Comparison of ENCODE assay signal across 10 mouse cellular contexts in the genomic region with DNA sequence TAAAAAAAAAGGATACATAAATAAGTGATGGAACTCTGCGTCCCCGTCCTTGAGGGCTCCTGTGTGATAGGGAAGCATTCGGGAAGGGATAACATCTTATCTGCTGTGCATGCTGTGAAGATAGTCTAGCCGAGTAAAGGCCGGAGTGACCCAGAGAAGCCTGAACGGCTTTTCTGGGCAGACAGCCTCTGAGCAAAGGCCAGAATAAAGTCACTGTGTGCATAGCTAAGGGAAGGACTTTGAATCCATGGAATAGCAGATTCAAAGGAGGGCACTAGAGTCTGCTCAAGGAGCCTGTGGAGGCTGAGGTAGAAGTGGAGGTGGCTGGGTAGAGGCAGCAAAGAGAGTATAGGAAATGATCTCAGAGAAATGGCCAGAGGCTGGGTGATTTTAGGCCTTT. TPM values are rescaled to one million over a fixed set of nuclear protein-coding genes. Genes with fewer than 3 reads are reported as not detected.
DNase-seq lines count a peak whose midpoint lies in the region; ATAC-seq and TF ChIP-seq lines count a peak whose summit lies in the region.
"Had no signal": no experiment of that assay in that cellular context is flagged by ENCODE, and none has a peak within 500 bp of the region (broad histone marks: within the 10 kb centered on the region; RNA-seq: fewer than 3 reads in every experiment).

No protein-coding gene starts in this region.

- peak overlapping the region; percentile 68; the same call in 1 of the 2 replicates for H3K27ac ChIP-seq in hindbrain, embryonic 15.5 days (replicated peaks)
- no peak overlapping the region for H3K27ac ChIP-seq in hindbrain, embryonic 11.5 days (ENCODE audit: low read depth, low read length)
- H3K27ac ChIP-seq in thymus, adult 2 months (ENCODE audit: control insufficient read depth, insufficient read depth, low read length), result 0 out of 2 replicates have a peak overlapping the region, but pooled peaks have one; percentile 8
- H3K27ac ChIP-seq: liver, embryonic 14.5 days; midbrain, embryonic 13.5 days had no signal

- no peak for DNase-seq in hindbrain, embryonic 11.5 days (ENCODE audit: low spot score)
- no peak for DNase-seq in thymus, adult 2 months
- no peak for DNase-seq in thymus, postnatal 25 days
- peak; percentile 30 for DNase-seq in kidney, postnatal 14 days
- DNase-seq in yolk sac, embryonic 10.5 days (ENCODE audit: low spot score), result peak; percentile 53
- no peak for DNase-seq in frontal cortex, postnatal 36 days (ENCODE audit: low spot score in 2 of 2)

- WGBS in hindbrain, embryonic 15.5 days, result 92% methylated on average over 6 of the region's 6 CpGs
- WGBS in hindbrain, embryonic 11.5 days, result 92% methylated on average over 6 of the region's 6 CpGs
- 97% methylated on average over 6 of the region's 6 CpGs for WGBS in thymus, adult 2 months

- no peak for ATAC-seq in hindbrain, embryonic 15.5 days (ENCODE audit: low FRiP score, low read depth)
- ATAC-seq in hindbrain, embryonic 11.5 days (ENCODE audit: low FRiP score), result no peak
- no peak for ATAC-seq in cerebellum, adult (ENCODE audit: insufficient number of reproducible peaks, low FRiP score, low TSS enrichment)
- ATAC-seq: midbrain, embryonic 13.5 days had no signal

- no peaks in the 10 kb centered on the region for H3K9me3 ChIP-seq in hindbrain, embryonic 15.5 days
- no peaks in the 10 kb centered on the region for H3K9me3 ChIP-seq in hindbrain, embryonic 11.5 days (ENCODE audit: control insufficient read depth, low read length)
- H3K9me3 ChIP-seq: midbrain, embryonic 13.5 days had no signal

- no peaks in the 10 kb centered on the region for H3K27me3 ChIP-seq in hindbrain, embryonic 15.5 days
- no peaks in the 10 kb centered on the region for H3K27me3 ChIP-seq in hindbrain, embryonic 11.5 days (ENCODE audit: control insufficient read depth, insufficient read depth, low read length)
- no peaks in the 10 kb centered on the region for H3K27me3 ChIP-seq in thymus, adult 2 months (ENCODE audit: control insufficient read depth, insufficient read depth, low read length)
- H3K27me3 ChIP-seq: midbrain, embryonic 13.5 days had no signal

- peaks cover 11% of the 10 kb centered on the region; the same call in 1 of the 2 replicates for H3K36me3 ChIP-seq in hindbrain, embryonic 15.5 days
- H3K36me3 ChIP-seq in hindbrain, embryonic 11.5 days (ENCODE audit: control insufficient read depth, insufficient read depth, low read length), result no peaks in the 10 kb centered on the region
- H3K36me3 ChIP-seq in thymus, adult 2 months (ENCODE audit: control insufficient read depth, insufficient read depth, low read length), result no peaks in the 10 kb centered on the region

- TF ChIP-seq CTCF in thymus, adult 2 months (IDR thresholded peaks at IDR 0.05; ENCODE audit: borderline replicate concordance, control insufficient read depth, extremely low read depth, insufficient read depth, low read length, poor library complexity), result no peak

- H3K4me3 ChIP-seq in hindbrain, embryonic 15.5 days, result no peak overlapping the region
- H3K4me3 ChIP-seq in hindbrain, embryonic 11.5 days (ENCODE audit: low read depth, low read length), result no peak overlapping the region
- H3K4me3 ChIP-seq in thymus, adult 2 months (ENCODE audit: control insufficient read depth, insufficient read depth, low read length), result no peak overlapping the region
- H3K4me3 ChIP-seq: midbrain, embryonic 13.5 days had no signal

- no peak overlapping the region for H3K9ac ChIP-seq in hindbrain, embryonic 15.5 days
- no peak overlapping the region for H3K9ac ChIP-seq in hindbrain, embryonic 11.5 days (ENCODE audit: low read depth, low read length)
- H3K9ac ChIP-seq: liver, embryonic 14.5 days; midbrain, embryonic 13.5 days had no signal

- TF ChIP-seq POLR2A in thymus, adult 2 months (IDR thresholded peaks at IDR 0.05; ENCODE audit: control insufficient read depth, extremely low read depth, insufficient read depth, low read length, poor library complexity), result no peak

- H3K4me2 ChIP-seq in hindbrain, embryonic 15.5 days, result no peak overlapping the region
- H3K4me2 ChIP-seq in hindbrain, embryonic 11.5 days (replicated peaks; ENCODE audit: low read depth, low read length), result no peak overlapping the region
- H3K4me2 ChIP-seq: midbrain, embryonic 13.5 days had no signal

- peaks cover 6% of the 10 kb centered on the region; the same call in 1 of the 2 replicates for H3K4me1 ChIP-seq in hindbrain, embryonic 15.5 days (replicated peaks)
- H3K4me1 ChIP-seq in hindbrain, embryonic 11.5 days (replicated peaks; ENCODE audit: control insufficient read depth, insufficient read depth, low read length), result no peaks in the 10 kb centered on the region
- no peaks in the 10 kb centered on the region for H3K4me1 ChIP-seq in thymus, adult 2 months (replicated peaks; ENCODE audit: control insufficient read depth, insufficient read depth, low read length)

RNA-seq across cellular contexts. Expression of gene Mapkbp1, which starts 22.3 kb away (rescaled TPM):
- 7.2 and 9.8 TPM in 2 replicates for polyA plus RNA-seq in hindbrain, embryonic 15.5 days (2015; fragmentation: Nextera tagmentation; extraction: Ambion mirVana)
- polyA plus RNA-seq in hindbrain, embryonic 11.5 days (2014; fragmentation: Nextera tagmentation; extraction: Ambion mirVana), result 3.2 and 4.4 TPM in 2 replicates
- 15.5 and 15.7 TPM in 2 replicates for polyA plus RNA-seq in thymus, adult 2 months (2012; rRNA removed)

RNA-seq across cellular contexts. Expression of gene Jmjd7, which starts 32.4 kb away (rescaled TPM):
- polyA plus RNA-seq in hindbrain, embryonic 15.5 days (2015; fragmentation: Nextera tagmentation; extraction: Ambion mirVana), result 18.2 and 19.5 TPM in 2 replicates
- 22.2 and 25.4 TPM in 2 replicates for polyA plus RNA-seq in hindbrain, embryonic 11.5 days (2014; fragmentation: Nextera tagmentation; extraction: Ambion mirVana)
- polyA plus RNA-seq in thymus, adult 2 months (2012; rRNA removed), result 13.9 and 15.5 TPM in 2 replicates

RNA-seq across cellular contexts. Expression of gene Gm28042, which starts 32.5 kb away (rescaled TPM):
- 4.8 and 6.1 TPM in 2 replicates for polyA plus RNA-seq in hindbrain, embryonic 15.5 days (2015; fragmentation: Nextera tagmentation; extraction: Ambion mirVana)
- polyA plus RNA-seq in hindbrain, embryonic 11.5 days (2014; fragmentation: Nextera tagmentation; extraction: Ambion mirVana), result 3.1 and 5.3 TPM in 2 replicates
- polyA plus RNA-seq in thymus, adult 2 months (2012; rRNA removed), result 7.0 and 8.8 TPM in 2 replicates

RNA-seq across cellular contexts. Expression of gene Pla2g4b, which starts 38.4 kb away (rescaled TPM):
- polyA plus RNA-seq in hindbrain, embryonic 15.5 days (2015; fragmentation: Nextera tagmentation; extraction: Ambion mirVana), result 3.3 and 3.6 TPM in 2 replicates
- polyA plus RNA-seq in hindbrain, embryonic 11.5 days (2014; fragmentation: Nextera tagmentation; extraction: Ambion mirVana), result 1.6 and 2.5 TPM in 2 replicates
- 7.7 and 11.8 TPM in 2 replicates for polyA plus RNA-seq in thymus, adult 2 months (2012; rRNA removed)

Comparison
In these comparisons a context has a peak if more than half of its experiments do, and no peak if none do; other contexts are left out.
1. DNase-seq: peak in kidney, postnatal 14 days (single experiment) and yolk sac, embryonic 10.5 days (single experiment); none in hindbrain, embryonic 11.5 days (single experiment), thymus, adult 2 months (single experiment), thymus, postnatal 25 days (single experiment) and frontal cortex, postnatal 36 days (0 of 2).